Mouse (Mus musculus) gastrocnemius, adult 18-20 months (tissue): ENCODE data around the gene Gm20838. TPM values are rescaled to one million over a fixed set of nuclear protein-coding genes. Genes with fewer than 3 reads are reported as not detected.
"Not testable (repeated sequence)": the region's sequence is repeated elsewhere in the genome, so short reads cannot be mapped to it uniquely, and the experiment has no call there.

Experiments used
- DNase-seq: peaks from one replicate; pipeline ENCODE4 v3.0.0; 2021; ENCODE audit warnings: low spot score
- long read RNA-seq, 2 experiments: library from polyadenylated mRNA; stranded (forward); transcript quantifications; one replicate each; pipeline ENCODE4 v2.0.0; 2021
- total RNA-seq, 2 experiments: library from RNA; stranded (reverse); gene quantifications; 2 replicates each; pipeline ENCODE4 v1.2.3; 2021

Gene Gm20838
- not detected for total RNA-seq
- long read RNA-seq, experiment 1, result 0 reads
- long read RNA-seq, experiment 2, result 0 reads

- DNase-seq, result not testable (repeated sequence)
Measured at GRCm38 (mm10) chrY:33543064-33543463, at the start of gene Gm20838. Gene Gm20838, minus strand, starts transcription at chrY:33543164.
